28 mouse cellular contexts compared by ENCODE assay signal in the genomic region with DNA sequence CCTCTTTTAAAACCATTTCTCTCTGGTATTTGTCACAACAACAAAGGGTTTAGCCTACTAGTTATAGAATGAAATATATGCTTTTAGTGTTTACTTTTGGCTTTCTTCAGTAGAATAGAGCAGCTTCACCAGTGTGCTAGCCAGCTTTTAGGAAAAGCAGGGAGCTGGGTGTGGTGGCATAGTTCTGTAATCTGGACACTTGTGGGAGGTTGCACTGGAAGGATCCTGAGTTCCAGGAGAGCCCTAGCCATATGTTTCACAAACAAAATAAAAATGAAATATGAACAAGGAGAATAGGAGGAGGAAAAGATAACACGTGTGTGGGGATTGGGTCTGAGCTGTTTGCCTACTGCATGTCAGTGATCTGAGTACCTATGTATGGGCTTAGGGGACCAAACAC.
"Had no signal": no experiment of that assay in that cellular context is flagged by ENCODE, and none has a peak within 500 bp of the region (broad histone marks: within the 10 kb centered on the region; RNA-seq: fewer than 3 reads in every experiment).

No protein-coding gene starts in this region.

- H3K4me2 ChIP-seq: heart, embryonic 11.5 days; heart, embryonic 13.5 days; heart, embryonic 15.5 days; hindbrain, embryonic 13.5 days; hindbrain, embryonic 15.5 days; kidney, embryonic 15.5 days; limb, embryonic 12.5 days; liver, embryonic 11.5 days; liver, embryonic 13.5 days; liver, embryonic 15.5 days had no signal

- H3K27me3 ChIP-seq: hindbrain, embryonic 13.5 days; hindbrain, embryonic 15.5 days; kidney, embryonic 15.5 days; limb, embryonic 12.5 days; liver, embryonic 13.5 days; liver, embryonic 15.5 days had no signal

- DNase-seq: gastrocnemius, postnatal 14 days; gastrocnemius, postnatal 36 days; heart, adult 11 months; heart, adult 2 months; heart, postnatal 14 days; heart, postnatal 36 days; kidney, adult 11 months; kidney, adult 2 months; kidney, adult 9 months; kidney, postnatal 14 days; kidney, postnatal 36 days; layer of hippocampus, adult 9-11 months; layer of hippocampus, postnatal 36 days; liver; liver, embryonic 13.5 days had no signal

- ATAC-seq: hindbrain, postnatal 0 days; intestine, embryonic 16.5 days had no signal

- H3K36me3 ChIP-seq: heart, embryonic 13.5 days; heart, embryonic 15.5 days; hindbrain, embryonic 13.5 days; hindbrain, embryonic 15.5 days; kidney, embryonic 15.5 days; limb, embryonic 10.5 days; limb, embryonic 12.5 days; liver, embryonic 13.5 days; liver, embryonic 15.5 days had no signal

- H3K27ac ChIP-seq: heart, adult 2 months; heart, embryonic 13.5 days; heart, embryonic 15.5 days; hindbrain, embryonic 13.5 days; hindbrain, embryonic 15.5 days; hindbrain, postnatal 0 days; kidney, embryonic 15.5 days; kidney, postnatal 0 days; limb, embryonic 10.5 days; limb, embryonic 12.5 days; liver, embryonic 13.5 days; liver, embryonic 15.5 days had no signal

- H3K9ac ChIP-seq: heart, embryonic 13.5 days; heart, embryonic 15.5 days; hindbrain, embryonic 13.5 days; hindbrain, embryonic 15.5 days; kidney, embryonic 15.5 days; limb, embryonic 12.5 days; liver, embryonic 13.5 days; liver, embryonic 15.5 days had no signal

- H3K9me3 ChIP-seq: heart, embryonic 13.5 days; heart, embryonic 15.5 days; hindbrain, embryonic 13.5 days; hindbrain, embryonic 15.5 days; kidney, embryonic 15.5 days; limb, embryonic 10.5 days; limb, embryonic 12.5 days; liver, embryonic 13.5 days; liver, embryonic 15.5 days had no signal

- H3K4me1 ChIP-seq: heart, embryonic 15.5 days; hindbrain, embryonic 13.5 days; hindbrain, embryonic 15.5 days; kidney, embryonic 15.5 days; liver, embryonic 13.5 days; liver, embryonic 15.5 days had no signal

- H3K4me3 ChIP-seq: heart, adult 2 months; heart, embryonic 13.5 days; heart, embryonic 15.5 days; hindbrain, embryonic 13.5 days; hindbrain, embryonic 15.5 days; kidney, embryonic 15.5 days; limb, embryonic 10.5 days; limb, embryonic 12.5 days; liver, embryonic 13.5 days; liver, embryonic 15.5 days had no signal
